Mouse (Mus musculus) layer of hippocampus, postnatal 14 days (tissue): ENCODE results near the gene Cntn6. TPM values are rescaled to one million over a fixed set of nuclear protein-coding genes. Genes with fewer than 3 reads are reported as not detected.

Source experiments
- DNase-seq, 2 experiments: peaks; one replicate each; pipeline ENCODE4 v3.0.0; 2021 to 2022; ENCODE audit warnings: low spot score in 2 of 2, mixed read lengths in 1 of 2
- long read RNA-seq, 2 experiments: library from polyadenylated mRNA; stranded (forward); transcript quantifications; one replicate each; pipeline ENCODE4 v2.0.0; 2021
- total RNA-seq, 2 experiments: library from RNA; stranded (reverse); gene quantifications; 2 replicates each; pipeline ENCODE4 v1.2.3; 2021

The Cntn6 gene
- total RNA-seq: 10 to 100 TPM in 1 of 2 experiments, 1 to 10 TPM in 1; 6.6 to 12.0 TPM
- long read RNA-seq, experiment 1, partial matches to known transcripts: 0 of 6 reads
- long read RNA-seq, experiment 1, other reads (novel, unspliced or antisense): 2 of 6 reads
- long read RNA-seq, experiment 2, partial matches to known transcripts: 1 of 2 reads
- long read RNA-seq, experiment 2, other reads (novel, unspliced or antisense): 0 of 2 reads

GRCm38 (mm10) chr6:104492490-104493431 is at the start of gene Cntn6:
TSS of gene Cntn6 (plus strand) at chr6:104492790.
- peak; percentile 22 to 31 for DNase-seq

- DNase-seq: no peak
Measured at GRCm38 (mm10) chr6:104443731-104444130, 48.9 kb upstream of the Cntn6 start.

DNA sequence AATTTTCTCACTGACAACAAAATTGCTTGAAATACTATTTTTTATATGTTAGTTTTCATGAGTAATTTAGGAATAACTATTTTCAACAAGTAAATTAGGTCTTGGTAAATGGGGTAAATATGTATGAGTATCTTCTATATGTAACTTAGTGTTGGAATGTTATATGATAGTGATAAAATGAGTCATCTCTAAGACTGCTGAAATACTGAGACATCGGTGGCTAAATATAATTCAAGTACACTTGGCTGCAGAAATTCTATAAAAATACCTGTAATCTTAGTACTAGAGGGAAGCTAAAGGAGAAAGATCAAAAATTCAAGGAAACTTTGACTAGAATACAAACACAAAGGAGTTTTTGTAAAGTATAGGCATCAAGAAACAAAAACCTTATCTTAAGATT is 21.9 kb upstream of the Cntn6 start:
- no peak for DNase-seq

- DNase-seq: peak; percentile 9 to 33
Measured at GRCm38 (mm10) chr6:104479242-104479641, 13.3 kb upstream of the Cntn6 start.

DNA sequence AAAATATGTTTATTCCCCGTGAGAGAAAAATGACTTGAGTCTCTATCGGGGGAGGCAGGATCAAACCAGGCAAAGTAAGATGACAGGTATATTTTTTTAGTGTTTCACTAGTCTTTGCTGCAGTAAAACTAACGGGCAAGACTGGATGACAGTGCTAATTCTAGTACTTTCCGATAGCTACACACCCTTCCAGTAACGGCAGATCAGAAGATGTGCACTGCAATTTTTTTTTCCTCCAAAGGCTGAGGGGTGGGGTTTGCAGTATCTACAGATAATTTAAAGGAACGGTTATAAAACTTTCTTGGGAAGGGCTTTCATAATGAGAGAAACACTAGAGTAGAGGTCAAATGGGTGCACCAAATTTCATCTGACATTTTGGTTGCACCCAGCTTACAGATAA is 869 bp downstream of the Cntn6 start:
- DNase-seq: no peak

DNA sequence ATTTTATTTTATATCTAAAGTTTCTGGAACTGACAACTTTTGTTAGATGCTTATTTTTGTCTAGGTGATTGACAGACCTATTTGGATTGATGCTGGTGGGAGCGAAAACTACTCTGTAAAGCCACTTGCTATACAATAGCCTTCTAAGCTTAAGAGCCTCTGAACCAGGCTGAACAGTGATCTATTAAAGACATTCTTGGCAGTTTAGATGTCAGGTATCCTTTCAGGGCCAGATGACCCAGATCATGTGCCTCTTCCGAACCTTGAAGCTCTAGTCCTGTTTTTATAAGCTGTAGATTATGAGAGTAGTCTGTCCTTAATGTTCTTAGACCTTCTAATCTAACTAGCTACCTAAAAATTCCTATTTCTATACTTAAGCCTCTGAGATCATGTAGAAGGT is 3.2 kb downstream of the Cntn6 start:
- DNase-seq: no peak

GRCm38 (mm10) chr6:104563993-104564392 is 71.4 kb downstream of the Cntn6 start:
- no peak for DNase-seq

DNA sequence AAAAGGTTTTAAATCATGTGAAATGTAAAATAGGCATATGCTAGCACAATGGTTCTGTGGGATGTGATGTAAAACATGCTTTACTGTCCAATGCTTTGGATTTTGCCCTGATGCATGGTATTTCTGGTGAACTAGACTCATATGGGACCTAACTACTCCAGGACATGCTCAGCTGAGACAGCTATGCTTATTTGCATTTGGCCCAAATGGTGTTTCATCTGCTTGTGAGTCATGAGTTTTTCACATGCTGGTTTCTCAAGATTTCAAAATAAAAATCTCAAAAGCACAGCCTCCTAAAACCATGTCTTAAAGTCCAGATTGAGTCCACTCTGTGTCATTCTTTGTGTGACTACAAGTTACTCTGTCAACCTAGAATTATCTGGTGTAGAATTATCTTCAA is 77.0 kb downstream of the Cntn6 start:
- DNase-seq: peak in 1 of 2 experiments; percentile 3

GRCm38 (mm10) chr6:104588028-104588427 is 95.4 kb downstream of the Cntn6 start:
- no peak for DNase-seq

DNA sequence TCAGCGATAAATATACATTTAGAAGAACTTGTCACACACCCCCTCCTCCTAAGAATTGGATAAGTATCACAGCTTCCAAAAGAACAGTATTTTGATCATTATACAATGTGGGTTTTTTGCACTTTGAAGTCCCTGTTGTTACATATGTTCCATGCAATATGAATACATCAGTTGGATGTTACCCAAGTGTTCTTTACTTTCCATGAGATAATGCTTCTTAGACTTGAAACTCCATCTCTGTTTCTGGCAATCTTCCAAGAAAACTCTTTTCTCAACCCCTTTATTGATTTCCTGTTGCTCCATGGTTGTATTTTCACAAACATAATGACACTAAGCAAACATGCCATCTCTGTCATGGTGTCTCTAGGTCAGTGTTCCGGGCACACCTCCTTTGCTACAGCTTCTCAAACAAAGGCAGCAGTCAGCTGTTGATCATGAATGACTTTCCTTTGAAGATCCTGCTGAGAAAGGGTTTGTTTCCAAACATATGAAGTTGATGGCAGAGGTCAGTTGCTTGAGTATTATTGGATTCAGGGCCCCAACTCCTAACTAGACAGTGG is 108.3 kb downstream of the Cntn6 start:
- no peak for DNase-seq

DNA sequence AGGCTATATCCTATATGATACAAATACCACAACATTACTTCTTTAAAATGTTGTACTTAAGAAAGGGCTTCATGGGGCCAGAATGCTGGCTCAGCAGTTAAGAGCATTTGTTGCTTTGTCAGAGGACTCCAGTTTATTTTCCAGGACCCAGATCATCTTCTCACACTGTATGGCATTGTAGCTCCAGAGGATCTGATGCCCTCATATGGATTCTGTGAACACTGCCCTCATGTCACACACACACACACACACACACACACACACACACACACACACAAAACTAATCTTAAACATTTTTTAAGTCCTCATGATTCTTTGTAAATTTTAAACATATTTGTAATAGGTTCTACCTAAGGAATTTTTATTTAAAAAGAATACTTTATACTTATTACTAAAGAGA is 110.3 kb downstream of the Cntn6 start:
- no peak for DNase-seq

DNA sequence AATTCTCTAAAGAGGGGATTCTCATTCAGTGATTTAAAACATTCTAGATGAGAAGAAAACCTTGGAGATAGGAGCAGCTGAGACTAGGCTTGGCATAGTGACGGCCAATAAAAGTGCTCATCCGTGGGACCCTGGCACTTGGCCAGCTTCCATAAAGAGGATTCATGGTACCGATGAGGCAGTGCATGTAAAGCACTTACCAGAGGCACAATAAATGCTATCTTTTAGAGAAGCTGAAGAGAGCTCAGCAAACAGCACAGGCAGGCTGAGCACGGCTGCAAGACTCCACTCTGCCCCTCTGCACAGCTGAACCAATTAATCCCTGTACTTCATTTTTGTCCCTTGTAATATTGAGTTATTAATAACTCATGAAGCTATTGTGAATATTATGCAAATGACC is 110.8 kb downstream of the Cntn6 start:
- DNase-seq: no peak

DNA sequence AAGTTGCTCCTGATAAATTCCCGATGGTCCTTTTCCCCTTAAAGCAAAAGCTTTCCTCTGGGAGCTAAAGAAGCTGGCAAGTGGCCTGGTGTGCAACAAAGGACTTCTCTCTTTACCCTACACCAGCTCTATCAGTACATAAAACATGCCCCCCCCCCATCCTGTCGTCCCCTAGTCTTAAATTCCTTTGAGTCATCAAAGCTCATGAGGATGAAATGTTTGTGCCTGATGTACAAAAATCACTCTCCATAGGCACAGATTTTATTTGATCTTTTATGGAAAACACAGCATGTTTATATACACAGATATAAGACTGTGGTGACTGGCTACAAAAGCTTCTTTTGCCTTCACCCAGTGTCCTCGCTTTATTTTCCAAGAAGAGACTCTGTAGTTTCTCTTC is 112.6 kb downstream of the Cntn6 start:
- no peak for DNase-seq

GRCm38 (mm10) chr6:104653518-104653917 is 160.9 kb downstream of the Cntn6 start:
- DNase-seq: no peak

GRCm38 (mm10) chr6:104668701-104669100 is 176.1 kb downstream of the Cntn6 start:
- no peak for DNase-seq

GRCm38 (mm10) chr6:104674249-104674648 is 181.7 kb downstream of the Cntn6 start:
- DNase-seq: no peak

DNA sequence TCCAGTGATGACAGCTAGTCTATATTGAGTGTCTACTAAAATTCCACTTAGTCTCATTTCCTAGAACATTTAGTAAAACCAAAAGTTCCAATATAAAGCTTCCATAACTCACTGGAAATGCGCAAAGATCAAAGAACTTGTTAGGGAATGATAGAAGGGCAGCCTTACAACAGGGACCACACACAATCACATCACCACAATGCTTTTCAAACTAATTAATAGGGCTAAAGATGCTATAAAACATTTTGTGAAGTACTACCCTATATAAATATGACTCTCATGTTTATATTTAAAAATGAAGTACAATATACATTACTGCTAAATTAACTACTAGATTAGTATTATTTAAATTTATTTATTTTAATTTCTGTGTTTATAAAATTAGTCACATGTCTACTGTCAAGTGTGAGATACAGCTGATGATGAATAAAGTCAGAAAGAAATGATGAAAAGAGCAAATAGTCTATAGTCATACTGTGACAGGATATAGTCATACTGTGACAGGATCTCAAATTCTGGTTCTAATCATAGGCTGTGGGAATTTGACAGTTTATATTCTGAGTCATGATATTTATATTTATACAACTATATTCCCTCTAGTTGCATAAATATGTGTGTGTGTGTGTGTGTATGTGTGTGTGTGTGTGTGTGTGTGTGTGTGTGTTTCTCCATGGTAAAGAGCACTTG is 187.4 kb downstream of the Cntn6 start:
- DNase-seq: no peak

DNA sequence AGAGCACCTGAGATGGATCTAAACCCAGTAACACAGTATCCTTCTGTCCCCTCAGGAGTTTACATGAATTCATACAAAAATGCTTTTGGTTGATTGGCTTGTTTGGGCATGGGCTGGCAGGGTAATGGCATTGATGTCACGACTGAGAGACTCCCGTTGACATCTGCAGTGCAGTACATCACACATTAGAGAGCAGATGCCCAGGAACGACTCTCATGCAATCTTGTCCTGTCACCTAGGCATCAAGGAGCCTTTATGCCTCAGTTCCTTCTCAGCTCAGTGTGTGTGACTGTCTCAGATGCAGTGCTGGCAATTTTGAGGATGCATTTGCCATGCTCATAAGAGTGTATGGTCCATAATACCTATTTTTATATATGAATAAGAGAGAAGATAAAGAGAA is 195.4 kb downstream of the Cntn6 start:
- DNase-seq: no peak

DNA sequence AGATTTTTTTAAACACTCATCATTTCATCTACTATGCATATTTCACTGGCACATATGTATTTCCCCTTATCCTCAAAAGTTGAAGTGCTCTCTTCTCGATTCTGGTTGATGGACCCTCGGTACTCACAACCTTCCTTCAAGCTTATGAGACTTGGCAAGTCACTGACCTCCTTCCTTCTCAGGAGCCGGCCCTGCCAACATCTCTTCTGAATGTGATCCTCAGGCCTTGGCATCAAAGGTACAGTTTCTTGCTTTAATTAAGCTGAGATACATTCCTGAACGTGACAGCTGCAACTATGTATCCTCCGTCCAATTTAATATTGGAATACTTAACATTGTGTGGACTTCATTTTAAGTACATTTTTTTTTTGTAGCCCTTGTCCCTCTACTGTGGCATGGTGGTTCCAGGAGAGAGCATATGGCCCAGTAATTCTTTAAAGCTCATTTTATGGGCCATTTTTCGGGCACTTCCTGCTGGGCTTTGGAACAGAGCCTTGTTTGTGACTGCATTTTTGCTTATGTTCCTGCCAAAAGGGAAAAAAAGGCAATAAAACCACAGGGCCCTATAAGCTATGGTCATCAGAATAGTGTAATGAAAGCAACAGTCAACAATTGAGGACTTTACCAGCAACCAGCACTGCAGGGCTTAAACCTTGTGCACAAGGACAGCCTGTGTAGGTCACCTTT is 196.0 kb downstream of the Cntn6 start:
- DNase-seq: no peak

DNA sequence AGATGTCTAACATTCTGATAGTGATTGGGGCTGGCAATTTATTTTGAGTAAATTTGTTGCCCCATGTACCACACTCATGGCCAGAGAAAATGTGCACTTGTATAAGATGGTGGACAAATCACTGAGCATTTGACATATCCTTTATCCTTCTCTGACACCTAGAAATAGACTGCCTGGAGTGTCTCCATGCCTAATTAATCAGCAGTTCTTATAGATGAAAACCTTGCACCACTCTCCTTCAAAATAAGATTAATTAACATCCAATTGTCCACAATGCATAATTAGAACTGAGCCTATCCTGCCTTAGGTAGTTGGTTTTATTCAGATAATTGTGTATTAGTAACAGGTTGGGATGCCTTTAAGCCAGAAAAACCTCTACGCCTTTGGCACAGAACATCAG is 236.0 kb downstream of the Cntn6 start:
- DNase-seq: no peak

DNA sequence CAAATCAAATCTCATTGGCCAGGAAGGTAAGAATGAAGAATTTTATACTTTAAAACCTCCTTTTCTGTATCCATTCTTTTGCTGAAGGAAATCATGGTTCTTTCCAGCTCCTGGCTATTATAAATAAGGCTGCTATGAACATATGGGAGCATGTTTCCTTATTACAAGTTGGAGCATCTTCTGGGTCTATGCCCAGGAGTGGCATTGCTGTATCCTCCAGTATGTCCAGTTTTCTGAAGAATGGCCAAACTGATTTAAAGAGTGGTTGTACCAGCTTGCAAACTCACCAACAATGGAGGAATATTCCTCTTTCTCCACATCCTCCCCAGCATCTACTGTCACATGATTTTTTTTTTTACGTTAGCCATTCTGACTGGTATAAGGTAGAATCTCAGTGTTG is 241.7 kb downstream of the Cntn6 start:
- no peak for DNase-seq
